Mouse (Mus musculus) embryonic facial prominence, embryonic 15.5 days (tissue): ENCODE data around the gene Gm20695. TPM values are rescaled to one million over a fixed set of nuclear protein-coding genes. Genes with fewer than 3 reads are reported as not detected.

Source experiments
- ATAC-seq: fragments of 200-750 bp; cut with Nextera tagmentation; 2 replicates; pipeline ENCODE4 v1.8.0; 2017; ENCODE audit warnings: low read depth, moderate TSS enrichment; ENCODE audit not compliant: insufficient number of reproducible peaks, low FRiP score, low TSS enrichment
- H3K27ac ChIP-seq: fragments of 300-500 bp; sonication (generic); replicated peaks from 2 replicates; pipeline ENCODE4 v1.5.1; 2015; ENCODE audit warnings: mild to moderate bottlenecking, inconsistent platforms
- H3K27me3 ChIP-seq: fragments of 300-500 bp; sonication (generic); 2 replicates; pipeline ENCODE4 v1.6.1; 2015; ENCODE audit warnings: inconsistent platforms
- H3K36me3 ChIP-seq: fragments of 300-500 bp; sonication (generic); 2 replicates; pipeline ENCODE4 v1.6.1; 2015; ENCODE audit warnings: mild to moderate bottlenecking, inconsistent platforms
- H3K4me1 ChIP-seq: fragments of 300-500 bp; sonication (generic); 2 replicates; pipeline ENCODE4 v1.6.1; 2015; ENCODE audit warnings: inconsistent platforms
- H3K4me2 ChIP-seq: fragments of 300-500 bp; sonication (generic); replicated peaks from 2 replicates; pipeline ENCODE4 v1.6.1; 2015; ENCODE audit warnings: mild to moderate bottlenecking, inconsistent platforms
- H3K4me3 ChIP-seq: fragments of 300-500 bp; sonication (generic); replicated peaks from 2 replicates; pipeline ENCODE4 v1.5.1; 2015; ENCODE audit warnings: mild to moderate bottlenecking, inconsistent platforms
- H3K9ac ChIP-seq: fragments of 300-500 bp; sonication (generic); 2 replicates; pipeline ENCODE4 v1.6.1; 2015; ENCODE audit warnings: inconsistent platforms
- H3K9me3 ChIP-seq: fragments of 300-500 bp; sonication (generic); replicated peaks from 2 replicates; pipeline ENCODE4 v1.6.1; 2016; ENCODE audit warnings: inconsistent platforms
- WGBS: fragments of 180-500 bp; shearing (Covaris S2); methylation state at CpG from one replicate; pipeline ENCODE4 v1.1.7; 2015; 5-methylcytosine and 5-hydroxymethylcytosine counted together
- polyA plus RNA-seq: library from polyadenylated mRNA; unstranded; fragments of >200 nt; fragmentation: Nextera tagmentation; extraction: Ambion mirVana; gene quantifications from 2 replicates; pipeline ENCODE4 v1.2.1, GENCODE M21; 2015

The Gm20695 gene
- polyA plus RNA-seq, 1 experiment from 2014 or later = 1.9 TPM

GRCm38 (mm10) chr16:3854437-3855182 is 29.8 kb upstream of the Gm20695 start:
- Histone ChIP-seq H3K9me3 (no peaks in the 10 kb centered on the region), H3K27me3 (no peaks in the 10 kb centered on the region), H3K4me2 (no peak overlapping the region), H3K9ac (no peak overlapping the region), H3K36me3 (peaks cover 5% of the 10 kb centered on the region; the same call in 1 of the 2 replicates), H3K4me1 (no peaks in the 10 kb centered on the region), H3K4me3 (no peak overlapping the region), H3K27ac (no peak overlapping the region)
- ATAC-seq = no peak
- 65% methylated on average over 11 of the region's 11 CpGs for WGBS

GRCm38 (mm10) chr16:3855776-3856175 is 28.7 kb upstream of the Gm20695 start:
- Histone ChIP-seq H3K4me2 (no peak overlapping the region), H3K9ac (no peak overlapping the region), H3K4me3 (no peak overlapping the region), H3K36me3 (peaks cover 11% of the 10 kb centered on the region), H3K27ac (no peak overlapping the region), H3K4me1 (no peaks in the 10 kb centered on the region), H3K27me3 (no peaks in the 10 kb centered on the region), H3K9me3 (no peaks in the 10 kb centered on the region)
- 77% methylated on average over 1 of the region's 1 CpGs for WGBS
- no peak for ATAC-seq

- Histone ChIP-seq H3K4me3 (no peak overlapping the region), H3K27ac (no peak overlapping the region), H3K27me3 (no peaks in the 10 kb centered on the region), H3K9ac (no peak overlapping the region), H3K36me3 (peaks cover 25% of the 10 kb centered on the region), H3K9me3 (no peaks in the 10 kb centered on the region), H3K4me2 (no peak overlapping the region), H3K4me1 (no peaks in the 10 kb centered on the region)
- 79% methylated on average over 4 of the region's 4 CpGs for WGBS
- no peak for ATAC-seq
Observed at GRCm38 (mm10) chr16:3859254-3859653, 25.2 kb upstream of the Gm20695 start.

DNA sequence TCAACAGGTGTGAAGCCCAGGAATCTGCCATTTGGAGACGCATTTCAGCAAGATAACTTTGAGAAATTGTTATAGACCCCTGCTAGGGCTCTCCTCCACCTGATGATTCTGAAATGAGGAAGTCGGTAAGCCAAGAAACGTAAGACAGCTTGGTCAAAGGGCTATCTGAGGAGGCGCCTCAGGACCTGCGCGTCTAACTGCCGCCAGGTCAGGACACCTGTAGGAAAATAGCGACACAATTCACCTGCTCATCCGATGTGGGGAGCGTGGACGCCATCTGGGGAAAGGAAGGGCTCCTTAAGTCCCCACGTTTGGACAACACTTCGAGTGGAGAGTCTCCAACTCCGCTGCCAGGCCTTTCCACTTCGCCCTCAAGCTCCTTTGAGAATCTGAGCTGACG is 12.6 kb upstream of the Gm20695 start:
- H3K4me1 ChIP-seq = peaks cover 14% of the 10 kb centered on the region
- ATAC-seq = no peak
- WGBS = 2% methylated on average over 16 of the region's 16 CpGs

GRCm38 (mm10) chr16:3872216-3873047 is 12.0 kb upstream of the Gm20695 start, which contains the start of gene Naa60:
Gene Naa60, plus strand, starts transcription at chr16:3872375.
- no peaks in the 10 kb centered on the region for H3K9me3 ChIP-seq
- peaks cover 14% of the 10 kb centered on the region for H3K4me1 ChIP-seq
- H3K27me3 ChIP-seq = no peaks in the 10 kb centered on the region
- H3K27ac ChIP-seq = peak within 1 kb of the TSS; percentile 63
- peak within 1 kb of the TSS; percentile 87 for H3K4me2 ChIP-seq
- ATAC-seq = peak; percentile 94
- peak within 1 kb of the TSS; percentile 56 for H3K4me3 ChIP-seq
- WGBS = 5% methylated on average over 47 of the region's 47 CpGs
- peaks cover 18% of the 10 kb centered on the region for H3K36me3 ChIP-seq
- peak within 1 kb of the TSS; percentile 44 for H3K9ac ChIP-seq

More for the DNA sequence above, 12.6 kb upstream of the Gm20695 start:
- Histone ChIP-seq H3K4me2 (peak overlapping the region; percentile 87), H3K9ac (peak overlapping the region; percentile 44), H3K27me3 (no peaks in the 10 kb centered on the region), H3K4me3 (peak overlapping the region; percentile 56), H3K9me3 (no peaks in the 10 kb centered on the region), H3K36me3 (peaks cover 19% of the 10 kb centered on the region), H3K27ac (peak overlapping the region; percentile 63)

- H3K9me3 ChIP-seq = no peaks in the 10 kb centered on the region
- H3K9ac ChIP-seq = no peak overlapping the region
- H3K4me1 ChIP-seq = peaks cover 14% of the 10 kb centered on the region
- 93% methylated on average over 4 of the region's 4 CpGs for WGBS
- 0 out of 2 replicates have a peak, but pooled peaks cover 8% of the 10 kb centered on the region for H3K36me3 ChIP-seq
- no peaks in the 10 kb centered on the region for H3K27me3 ChIP-seq
- no peak overlapping the region for H3K4me3 ChIP-seq
- no peak overlapping the region for H3K27ac ChIP-seq
- ATAC-seq = no peak
- no peak overlapping the region for H3K4me2 ChIP-seq
Observed at GRCm38 (mm10) chr16:3876346-3876745, 8.1 kb upstream of the Gm20695 start.

GRCm38 (mm10) chr16:3885065-3885670 is 720 bp downstream of the Gm20695 start:
- WGBS = under 1% methylated on average over 10 of the region's 10 CpGs
- no peak for ATAC-seq

GRCm38 (mm10) chr16:3891621-3892295 is 7.3 kb downstream of the Gm20695 start:
- 92% methylated on average over 14 of the region's 14 CpGs for WGBS
- H3K9ac ChIP-seq = no peak overlapping the region
- H3K4me2 ChIP-seq = no peak overlapping the region
- no peak overlapping the region for H3K27ac ChIP-seq
- H3K4me1 ChIP-seq = no peaks in the 10 kb centered on the region
- no peak for ATAC-seq
- 0 out of 2 replicates have a peak, but pooled peaks cover 7% of the 10 kb centered on the region for H3K36me3 ChIP-seq
- no peaks in the 10 kb centered on the region for H3K9me3 ChIP-seq
- H3K27me3 ChIP-seq = no peaks in the 10 kb centered on the region
- H3K4me3 ChIP-seq = no peak overlapping the region

More at GRCm38 (mm10) chr16:3885065-3885670, 720 bp downstream of the Gm20695 start:
- Histone ChIP-seq H3K9ac (peak overlapping the region; percentile 92), H3K4me3 (peak overlapping the region; percentile 96), H3K27ac (peak overlapping the region; percentile 96), H3K36me3 (0 out of 2 replicates have a peak, but pooled peaks cover 7% of the 10 kb centered on the region), H3K9me3 (no peaks in the 10 kb centered on the region), H3K27me3 (no peaks in the 10 kb centered on the region), H3K4me1 (peaks cover 12% of the 10 kb centered on the region), H3K4me2 (peak overlapping the region; percentile 71)

GRCm38 (mm10) chr16:3893739-3894138 is 9.3 kb downstream of the Gm20695 start:
- Histone ChIP-seq H3K4me2 (no peak overlapping the region), H3K9ac (no peak overlapping the region), H3K4me1 (no peaks in the 10 kb centered on the region), H3K9me3 (no peaks in the 10 kb centered on the region), H3K4me3 (no peak overlapping the region), H3K27ac (no peak overlapping the region), H3K27me3 (no peaks in the 10 kb centered on the region), H3K36me3 (peaks cover 24% of the 10 kb centered on the region)
- 52% methylated on average over 3 of the region's 3 CpGs for WGBS
- no peak for ATAC-seq

GRCm38 (mm10) chr16:3895173-3895792 is 10.8 kb downstream of the Gm20695 start:
- ATAC-seq = no peak
- no peaks in the 10 kb centered on the region for H3K4me1 ChIP-seq
- no peak overlapping the region for H3K9ac ChIP-seq
- H3K4me3 ChIP-seq = no peak overlapping the region
- no peaks in the 10 kb centered on the region for H3K9me3 ChIP-seq
- 50% methylated on average over 9 of the region's 9 CpGs for WGBS
- no peaks in the 10 kb centered on the region for H3K27me3 ChIP-seq
- no peak overlapping the region for H3K4me2 ChIP-seq
- peaks cover 40% of the 10 kb centered on the region for H3K36me3 ChIP-seq
- 0 out of 2 replicates have a peak overlapping the region, but pooled peaks have one; percentile 55 for H3K27ac ChIP-seq
